Mouse (Mus musculus) brain, embryonic 14.5 days (tissue): ENCODE measurements around the gene Tyw3.

Experiments
- CTCF ChIP-seq: fragments of 200-500 bp; IDR thresholded peaks from 2 replicates; pipeline ENCODE4 v1.5.1; 2012; ENCODE audit warnings: inconsistent platforms, mild to moderate bottlenecking, moderate library complexity, borderline replicate concordance; ENCODE audit not compliant: insufficient read depth, insufficient read length; ENCODE audit errors: extremely low read depth
- POLR2A ChIP-seq: fragments of 200-500 bp; IDR thresholded peaks from 2 replicates; pipeline ENCODE4 v1.6.1; 2012; ENCODE audit warnings: mild to moderate bottlenecking, inconsistent platforms, borderline replicate concordance; ENCODE audit not compliant: poor library complexity, insufficient read depth, insufficient read length, severe bottlenecking; ENCODE audit errors: extremely low read depth

GRCm38 (mm10) chr3:154615304-154615703 lies 18.4 kb upstream of the Tyw3 start:
- TF ChIP-seq CTCF (no peak), POLR2A (no peak)
